Mouse (Mus musculus) retina, postnatal 7 days (tissue): Measurements from ENCODE around the gene Krt39.

Experiments
- DNase-seq: peaks from one replicate; pipeline ENCODE4 v3.0.0-alpha.2; 2012; ENCODE audit warnings: low read depth, low spot score

The Krt39 gene

GRCm38 (mm10) chr11:99472405-99472804 is 48.7 kb downstream of the Krt39 start:
- no peak for DNase-seq

GRCm38 (mm10) chr11:99471946-99472345 is 49.2 kb downstream of the Krt39 start:
- no peak for DNase-seq

GRCm38 (mm10) chr11:99469228-99469627 is 51.9 kb downstream of the Krt39 start:
- DNase-seq: no peak

- DNase-seq: no peak
These were observed 52.6 kb downstream of the Krt39 start for GRCm38 (mm10) chr11:99468566-99468965.

- DNase-seq: no peak
These were observed 54.8 kb downstream of the Krt39 start for GRCm38 (mm10) chr11:99466316-99466715.

- DNase-seq: peak; percentile 85
These were observed 56.3 kb downstream of the Krt39 start for GRCm38 (mm10) chr11:99464836-99465235.
